Mouse (Mus musculus) cerebellum, adult 2 months (tissue): Measurements from ENCODE around the gene Mapk8ip2.

Experiments
- CTCF ChIP-seq: fragments of 200-500 bp; IDR thresholded peaks from 2 replicates; pipeline ENCODE4 v1.5.1; 2011; ENCODE audit warnings: low read depth, mild to moderate bottlenecking, control low read depth, low read length, moderate library complexity, borderline replicate concordance; ENCODE audit not compliant: insufficient read depth
- POLR2A ChIP-seq: fragments of 200-500 bp; IDR thresholded peaks from 2 replicates; pipeline ENCODE4 v1.6.1; 2011; ENCODE audit warnings: low read length, control low read depth, borderline replicate concordance; ENCODE audit not compliant: insufficient read depth

DNA sequence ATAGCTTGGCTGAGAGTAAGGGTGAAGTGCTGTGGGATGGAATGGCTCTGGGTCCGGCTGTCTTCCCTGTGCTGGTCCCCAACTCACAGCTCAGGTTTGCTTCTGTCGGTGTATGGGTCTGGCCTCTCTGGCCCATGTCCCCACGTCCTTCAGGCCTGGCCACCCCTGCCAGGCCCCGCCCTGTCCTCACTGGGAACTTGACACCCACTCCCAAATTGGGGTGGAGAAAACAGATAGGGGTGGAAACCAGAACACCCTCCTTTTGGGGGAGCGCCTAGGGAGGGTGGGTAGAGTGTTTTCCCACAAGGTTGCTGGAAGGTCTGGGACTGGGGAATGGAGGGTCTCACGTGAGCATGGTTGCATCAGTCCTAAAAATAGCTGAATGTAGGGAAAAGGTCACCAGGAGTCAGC is 28.0 kb upstream of the Mapk8ip2 start, which contains the start of gene Cpt1b:
- TF ChIP-seq CTCF (no peak), POLR2A (no peak)
